Mouse (Mus musculus) ES-E14 (cell line): ENCODE measurements around the gene Slc43a2. TPM values are rescaled to one million over a fixed set of nuclear protein-coding genes. Genes with fewer than 3 reads are reported as not detected.

ENCODE experiments used
- DNase-seq: peaks from one replicate; pipeline ENCODE4 v3.0.0-alpha.2; 2013; ENCODE audit warnings: low read depth, low spot score
- H3K27ac ChIP-seq: 2 replicates; pipeline ENCODE4 v1.5.1; 2012; ENCODE audit warnings: low read depth, mild to moderate bottlenecking, low read length, moderate library complexity, mixed read lengths; ENCODE audit not compliant: poor library complexity, insufficient read depth, severe bottlenecking
- H3K36me3 ChIP-seq: 2 replicates; pipeline ENCODE4 v1.6.1; 2012; ENCODE audit warnings: mild to moderate bottlenecking, low read length, moderate library complexity, mixed read lengths; ENCODE audit not compliant: control insufficient read depth, poor library complexity, insufficient read depth, severe bottlenecking
- H3K4me1 ChIP-seq, 2 experiments: fragments of 150-350 bp in 1 of 2; sonication (generic) in 1 of 2; 2 replicates each; pipeline ENCODE4 v1.6.1; 2012; ENCODE audit warnings: low read length in 2 of 2, mild to moderate bottlenecking in 1 of 2, mixed read lengths in 1 of 2; ENCODE audit not compliant: control insufficient read depth in 2 of 2, insufficient read depth in 2 of 2, poor library complexity in 1 of 2
- H3K4me3 ChIP-seq, 2 experiments: fragments of 150-350 bp in 1 of 2; sonication (generic) in 1 of 2; 2 replicates each; pipeline ENCODE4 v1.5.1; 2012; ENCODE audit warnings: low read length in 2 of 2, low read depth in 1 of 2, mild to moderate bottlenecking in 1 of 2, mixed read lengths in 1 of 2; ENCODE audit not compliant: insufficient read depth in 1 of 2, poor library complexity in 1 of 2, severe bottlenecking in 1 of 2
- H3K9ac ChIP-seq: 2 replicates; pipeline ENCODE4 v1.6.1; 2012; ENCODE audit warnings: low read depth, mild to moderate bottlenecking, low read length, mixed read lengths; ENCODE audit not compliant: poor library complexity, insufficient read depth, severe bottlenecking
- H3K9me3 ChIP-seq: fragments of 150-350 bp; sonication (generic); 2 replicates; pipeline ENCODE4 v1.6.1; 2012; ENCODE audit warnings: low read depth, mild to moderate bottlenecking, low read length; ENCODE audit not compliant: control insufficient read depth, insufficient read depth
- CHD2 ChIP-seq: IDR thresholded peaks from 2 replicates; pipeline ENCODE4 v1.6.1; 2014; ENCODE audit warnings: mild to moderate bottlenecking, low read depth, low read length, inconsistent platforms
- HCFC1 ChIP-seq: IDR thresholded peaks from 2 replicates; pipeline ENCODE4 v1.6.1; 2012; ENCODE audit warnings: low read length, inconsistent platforms, borderline replicate concordance; ENCODE audit not compliant: insufficient read depth
- MAFK ChIP-seq: IDR thresholded peaks from 2 replicates; pipeline ENCODE4 v1.6.1; 2014; ENCODE audit warnings: mild to moderate bottlenecking, low read depth, low read length, inconsistent platforms; ENCODE audit not compliant: insufficient read depth
- ZC3H11A ChIP-seq: IDR thresholded peaks from 2 replicates; pipeline ENCODE4 v1.6.1; 2012; ENCODE audit warnings: low read depth, mild to moderate bottlenecking, inconsistent platforms, low read length, borderline replicate concordance
- ZNF384 ChIP-seq: IDR thresholded peaks from 2 replicates; pipeline ENCODE4 v1.6.1; 2012; ENCODE audit warnings: low read depth, low read length, inconsistent platforms
- in situ Hi-C, 2 experiments: fragments of 600-800 bp; cut with MboI; formaldehyde crosslinking; loops; one replicate each; pipeline ENCODE4 v1.15.1; 2025; ENCODE audit warnings: low sequenced_read_pairs in 2 of 2, inconsistent platforms in 1 of 2; ENCODE audit not compliant: unreplicated experiment in 2 of 2
- total RNA-seq: library from RNA; depleted of rRNA; stranded (reverse); fragments of 300-350 nt; gene quantifications from 2 replicates; pipeline ENCODE4 v1.2.3, GENCODE M21; 2012

Slc43a2 gene
- total RNA-seq, 1 experiment = 24.8 TPM

GRCm38 (mm10) chr11:75509741-75510626 lies 21.5 kb upstream of the Slc43a2 start, which contains the start of gene Rilp:
Rilp (plus strand) TSS chr11:75510094.
- in situ Hi-C loops = loop anchor here in 1 of 2 experiments (10.0 kb wide), 1 partner anchor 835 kb away; no protein-coding TSS in a partner anchor
- H3K9ac ChIP-seq = peak within 1 kb of the TSS; percentile 67; the same call in 1 of the 2 replicates
- peak within 1 kb of the TSS; percentile 74 to 87 for H3K4me3 ChIP-seq
- H3K36me3 ChIP-seq = peaks cover 31% of the 10 kb centered on the region
- no peaks in the 10 kb centered on the region for H3K9me3 ChIP-seq
- H3K27ac ChIP-seq = no peak within 1 kb of the TSS
- no peak for TF ChIP-seq CHD2
- no peak for TF ChIP-seq MAFK
- TF ChIP-seq ZNF384 = no peak
- TF ChIP-seq HCFC1 = no peak
- TF ChIP-seq ZC3H11A = no peak
- peak; percentile 46 for DNase-seq
- H3K4me1 ChIP-seq = peaks cover 0 to 10% of the 10 kb centered on the region in 2 experiments; a peak in 1 of 4 replicates

- peaks cover 0 to 10% of the 10 kb centered on the region in 2 experiments; a peak in 1 of 4 replicates for H3K4me1 ChIP-seq
- TF ChIP-seq HCFC1 = peak; percentile 72; the same call in 1 of the 2 replicates
- no peak for TF ChIP-seq CHD2
- no peak for TF ChIP-seq MAFK
- TF ChIP-seq ZC3H11A = no peak
- TF ChIP-seq ZNF384 = peak; percentile 48; the same call in 1 of the 2 replicates
- peak overlapping the region; percentile 67; the same call in 1 of the 2 replicates for H3K9ac ChIP-seq
- in situ Hi-C loops = no loop called here
- H3K4me3 ChIP-seq = peak overlapping the region; percentile 74 to 87
- H3K9me3 ChIP-seq = no peaks in the 10 kb centered on the region
- no peak overlapping the region for H3K27ac ChIP-seq
- H3K36me3 ChIP-seq = peaks cover 28% of the 10 kb centered on the region
- peak; percentile 81 for DNase-seq
Observed at GRCm38 (mm10) chr11:75510627-75510993, 20.9 kb upstream of the Slc43a2 start.

- no peak overlapping the region for H3K27ac ChIP-seq
- in situ Hi-C loops = no loop called here
- no peaks in the 10 kb centered on the region for H3K9me3 ChIP-seq
- H3K9ac ChIP-seq = no peak overlapping the region
- no peak for DNase-seq
- peaks cover 24% of the 10 kb centered on the region for H3K36me3 ChIP-seq
- no peak overlapping the region for H3K4me3 ChIP-seq
- TF ChIP-seq ZC3H11A (no peak), MAFK (no peak), HCFC1 (no peak), ZNF384 (no peak), CHD2 (no peak)
- peaks cover 0 to 10% of the 10 kb centered on the region in 2 experiments; a peak in 1 of 4 replicates for H3K4me1 ChIP-seq
Observed at GRCm38 (mm10) chr11:75511213-75511612, 20.3 kb upstream of the Slc43a2 start.

DNA sequence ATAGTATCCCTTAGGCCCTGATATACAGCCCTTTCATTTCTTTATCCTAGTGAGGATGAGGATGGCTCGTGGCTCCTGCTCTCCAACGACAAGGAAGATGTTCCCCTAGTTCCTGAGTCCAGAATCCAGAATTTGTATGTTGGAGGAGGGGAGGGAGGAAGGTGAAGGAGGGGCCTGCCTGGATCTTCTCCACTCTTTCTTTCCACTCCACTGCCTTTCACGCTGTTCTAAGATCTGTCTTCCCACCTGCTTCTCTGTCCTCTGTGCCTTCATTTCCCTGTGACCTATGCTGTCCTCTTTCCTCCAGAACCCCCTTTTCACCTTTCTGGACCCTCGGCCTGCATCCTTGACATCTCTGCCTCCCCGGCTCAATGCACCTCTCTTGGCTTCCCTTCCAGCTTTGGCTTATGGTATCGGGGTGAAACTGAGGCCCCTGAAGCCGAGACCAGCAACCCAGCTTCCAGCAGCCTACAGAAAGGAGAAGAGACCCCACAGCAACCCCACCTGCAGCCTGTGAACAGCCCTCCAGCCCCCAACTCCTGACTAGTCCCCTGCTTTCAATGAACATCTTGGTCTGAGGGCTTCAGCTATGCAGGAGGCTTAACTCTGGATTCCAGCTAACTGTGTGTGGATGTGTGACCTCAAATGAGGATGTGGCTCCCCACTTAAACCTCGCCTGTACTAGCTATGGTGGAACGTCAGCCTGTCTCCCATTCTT lies 19.0 kb upstream of the Slc43a2 start:
- H3K9ac ChIP-seq = no peak overlapping the region
- TF ChIP-seq ZNF384 (no peak), CHD2 (no peak), MAFK (no peak), HCFC1 (no peak), ZC3H11A (no peak)
- H3K36me3 ChIP-seq = peaks cover 18% of the 10 kb centered on the region
- DNase-seq = no peak
- H3K4me1 ChIP-seq = peaks cover 0 to 10% of the 10 kb centered on the region in 2 experiments; a peak in 1 of 4 replicates
- no peak overlapping the region for H3K27ac ChIP-seq
- in situ Hi-C loops = no loop called here
- H3K4me3 ChIP-seq = no peak overlapping the region
- H3K9me3 ChIP-seq = no peaks in the 10 kb centered on the region
